Comparison of ENCODE assay signal across 7 mouse cellular contexts in genomic region chr7:25246079-25246758, GRCm38 (mm10). TPM values are rescaled to one million over a fixed set of nuclear protein-coding genes. Genes with fewer than 3 reads are reported as not detected.
DNase-seq lines count a peak whose midpoint lies in the region; ATAC-seq lines count a peak whose summit lies in the region.

No protein-coding gene starts in this region.

- H3K4me3 ChIP-seq in embryonic facial prominence, embryonic 15.5 days (replicated peaks), result peak overlapping the region; percentile 97
- peak overlapping the region; percentile 76; the same call in 1 of the 2 replicates for H3K4me3 ChIP-seq in hindbrain, embryonic 14.5 days (replicated peaks; ENCODE audit: low read length)
- 0 out of 2 replicates have a peak overlapping the region, but pooled peaks have one; percentile 79 for H3K4me3 ChIP-seq in midbrain, embryonic 13.5 days (replicated peaks)

- intact Hi-C loops in left cerebral cortex, postnatal 10 days (cut with DNase I), result loop anchor here (2.0 kb wide), 1 partner anchor 29 kb away; no protein-coding TSS in a partner anchor

- H3K36me3 ChIP-seq in embryonic facial prominence, embryonic 15.5 days, result peaks cover 48% of the 10 kb centered on the region
- H3K36me3 ChIP-seq in hindbrain, embryonic 14.5 days (replicated peaks; ENCODE audit: control insufficient read depth, insufficient read depth), result no peaks in the 10 kb centered on the region; the same call in 1 of the 2 replicates
- H3K36me3 ChIP-seq in midbrain, embryonic 13.5 days, result 0 out of 2 replicates have a peak, but pooled peaks cover 11% of the 10 kb centered on the region

- H3K27ac ChIP-seq in embryonic facial prominence, embryonic 15.5 days (replicated peaks), result peak overlapping the region; percentile 99
- peak overlapping the region; percentile 88 for H3K27ac ChIP-seq in hindbrain, embryonic 14.5 days
- H3K27ac ChIP-seq in midbrain, embryonic 13.5 days, result peak overlapping the region; percentile 88

- no peak for ATAC-seq in embryonic facial prominence, embryonic 15.5 days (ENCODE audit: insufficient number of reproducible peaks, low FRiP score, low TSS enrichment, low read depth)
- no peak for ATAC-seq in hindbrain, embryonic 14.5 days (ENCODE audit: low FRiP score)
- ATAC-seq in midbrain, embryonic 13.5 days, result no peak

- 31% methylated on average over 20 of the region's 20 CpGs for WGBS in embryonic facial prominence, embryonic 15.5 days
- 64% methylated on average over 20 of the region's 20 CpGs for WGBS in hindbrain, embryonic 14.5 days
- 77% methylated on average over 20 of the region's 20 CpGs for WGBS in midbrain, embryonic 13.5 days

- peak; percentile 86 to 89 for DNase-seq in right cerebral cortex, postnatal 10 days (ENCODE audit: low spot score in 2 of 2)
- DNase-seq in right cerebral cortex, adult 18-20 months, result no peak
- peak; percentile 43 for DNase-seq in hindbrain, embryonic 14.5 days (ENCODE audit: low spot score)
- peak; percentile 67 to 86 for DNase-seq in left cerebral cortex, postnatal 10 days (ENCODE audit: extremely low spot score in 1 of 2, low spot score in 2 of 2)
- no peak for DNase-seq in B cell, adult 2 months

- peaks cover 67% of the 10 kb centered on the region for H3K4me1 ChIP-seq in embryonic facial prominence, embryonic 15.5 days
- H3K4me1 ChIP-seq in hindbrain, embryonic 14.5 days (replicated peaks; ENCODE audit: control insufficient read depth, insufficient read depth, low read length), result peaks cover 26% of the 10 kb centered on the region
- H3K4me1 ChIP-seq in midbrain, embryonic 13.5 days (replicated peaks), result peaks cover 40% of the 10 kb centered on the region

- peak overlapping the region; percentile 21 for H3K9ac ChIP-seq in embryonic facial prominence, embryonic 15.5 days
- peak overlapping the region; percentile 74; the same call in 1 of the 2 replicates for H3K9ac ChIP-seq in hindbrain, embryonic 14.5 days
- no peak overlapping the region; the same call in 1 of the 2 replicates for H3K9ac ChIP-seq in midbrain, embryonic 13.5 days (replicated peaks)

- peak overlapping the region; percentile 86 for H3K4me2 ChIP-seq in embryonic facial prominence, embryonic 15.5 days (replicated peaks)
- H3K4me2 ChIP-seq in hindbrain, embryonic 14.5 days (replicated peaks), result peak overlapping the region; percentile 100
- peak overlapping the region; percentile 99 for H3K4me2 ChIP-seq in midbrain, embryonic 13.5 days (replicated peaks)

- no peaks in the 10 kb centered on the region for H3K9me3 ChIP-seq in embryonic facial prominence, embryonic 15.5 days (replicated peaks)
- no peaks in the 10 kb centered on the region for H3K9me3 ChIP-seq in hindbrain, embryonic 14.5 days (ENCODE audit: control insufficient read depth, low read length)
- H3K9me3 ChIP-seq in midbrain, embryonic 13.5 days, result no peaks in the 10 kb centered on the region

- no peaks in the 10 kb centered on the region for H3K27me3 ChIP-seq in embryonic facial prominence, embryonic 15.5 days
- H3K27me3 ChIP-seq in hindbrain, embryonic 14.5 days (ENCODE audit: control insufficient read depth, insufficient read depth, low read length), result no peaks in the 10 kb centered on the region
- H3K27me3 ChIP-seq in midbrain, embryonic 13.5 days, result no peaks in the 10 kb centered on the region

RNA-seq across cellular contexts. Expression of gene Erf, which starts 4.3 kb away (rescaled TPM):
- polyA plus RNA-seq in embryonic facial prominence, embryonic 15.5 days (2015; fragmentation: Nextera tagmentation; extraction: Ambion mirVana), result 21.0 and 22.1 TPM in 2 replicates
- 5.7 and 6.7 TPM in 2 replicates for polyA plus RNA-seq in hindbrain, embryonic 14.5 days (2014; fragmentation: Nextera tagmentation; extraction: Ambion mirVana)
- total RNA-seq in left cerebral cortex, postnatal 10 days (2021), result 10 to 100 TPM; 47.7 to 55.1 TPM
- 4.4 and 5.7 TPM in 2 replicates for polyA plus RNA-seq in midbrain, embryonic 13.5 days (2015; fragmentation: Nextera tagmentation; extraction: Ambion mirVana)

RNA-seq across cellular contexts. Expression of gene Gsk3a, which starts 8.6 kb away (rescaled TPM):
- 11.5 and 13.0 TPM in 2 replicates for polyA plus RNA-seq in embryonic facial prominence, embryonic 15.5 days (2015; fragmentation: Nextera tagmentation; extraction: Ambion mirVana)
- polyA plus RNA-seq in hindbrain, embryonic 14.5 days (2014; fragmentation: Nextera tagmentation; extraction: Ambion mirVana), result 23.4 and 24.1 TPM in 2 replicates
- total RNA-seq in left cerebral cortex, postnatal 10 days (2021), result 100 to 1,000 TPM; 205 TPM
- 13.7 and 15.9 TPM in 2 replicates for polyA plus RNA-seq in midbrain, embryonic 13.5 days (2015; fragmentation: Nextera tagmentation; extraction: Ambion mirVana)

RNA-seq across cellular contexts. Expression of gene Cic, which starts 21.3 kb away (rescaled TPM):
- polyA plus RNA-seq in embryonic facial prominence, embryonic 15.5 days (2015; fragmentation: Nextera tagmentation; extraction: Ambion mirVana), result 46.3 and 50.6 TPM in 2 replicates
- polyA plus RNA-seq in hindbrain, embryonic 14.5 days (2014; fragmentation: Nextera tagmentation; extraction: Ambion mirVana), result 42.5 and 47.5 TPM in 2 replicates
- 100 to 1,000 TPM; 244 to 271 TPM for total RNA-seq in left cerebral cortex, postnatal 10 days (2021)
- polyA plus RNA-seq in midbrain, embryonic 13.5 days (2015; fragmentation: Nextera tagmentation; extraction: Ambion mirVana), result 37.6 and 44.2 TPM in 2 replicates

RNA-seq across cellular contexts. Expression of gene Zfp526, which starts 25.0 kb away (rescaled TPM):
- 3.3 TPM in 2 replicates for polyA plus RNA-seq in embryonic facial prominence, embryonic 15.5 days (2015; fragmentation: Nextera tagmentation; extraction: Ambion mirVana)
- polyA plus RNA-seq in hindbrain, embryonic 14.5 days (2014; fragmentation: Nextera tagmentation; extraction: Ambion mirVana), result 2.4 and 2.5 TPM in 2 replicates
- total RNA-seq in left cerebral cortex, postnatal 10 days (2021), result 1 to 10 TPM; 7.8 to 8.5 TPM
- polyA plus RNA-seq in midbrain, embryonic 13.5 days (2015; fragmentation: Nextera tagmentation; extraction: Ambion mirVana), result 2.2 and 2.6 TPM in 2 replicates

RNA-seq across cellular contexts. Expression of gene Dedd2, which starts 25.8 kb away (rescaled TPM):
- 13.2 and 14.7 TPM in 2 replicates for polyA plus RNA-seq in embryonic facial prominence, embryonic 15.5 days (2015; fragmentation: Nextera tagmentation; extraction: Ambion mirVana)
- polyA plus RNA-seq in hindbrain, embryonic 14.5 days (2014; fragmentation: Nextera tagmentation; extraction: Ambion mirVana), result 13.8 and 14.9 TPM in 2 replicates
- 10 to 100 TPM; 22.7 to 23.8 TPM for total RNA-seq in left cerebral cortex, postnatal 10 days (2021)
- 12.5 and 13.3 TPM in 2 replicates for polyA plus RNA-seq in midbrain, embryonic 13.5 days (2015; fragmentation: Nextera tagmentation; extraction: Ambion mirVana)

Comparison
In these comparisons a context has a peak if more than half of its experiments do, and no peak if none do; other contexts are left out.
1. DNase-seq: peak in right cerebral cortex, postnatal 10 days (2 of 2), hindbrain, embryonic 14.5 days (single experiment) and left cerebral cortex, postnatal 10 days (2 of 2); none in right cerebral cortex, adult 18-20 months (single experiment) and B cell, adult 2 months (0 of 2).
2. Peak in every context shown above with its lines, with median percentiles within 50 percentile points of each other: H3K27ac ChIP-seq, H3K4me2 ChIP-seq and H3K4me3 ChIP-seq.